Mouse (Mus musculus) megakaryocyte, adult 5-6 weeks (primary cell): ENCODE results near the gene Taf5l. TPM values are rescaled to one million over a fixed set of nuclear protein-coding genes. Genes with fewer than 3 reads are reported as not detected.
A peak's percentile ranks its signal among the peaks of the same experiment; 100 is the strongest.
"Not testable (repeated sequence)": the region's sequence is repeated elsewhere in the genome, so short reads cannot be mapped to it uniquely, and the experiment has no call there.

Experiments used
- ATAC-seq: 2 replicates; pipeline ENCODE4 v1.8.0; 2016; ENCODE audit warnings: mild to moderate bottlenecking, inconsistent platforms; ENCODE audit not compliant: poor library complexity, severe bottlenecking
- total RNA-seq, 2 experiments: library from RNA; stranded (forward) in 1 of 2; stranded (reverse) in 1 of 2; fragments of 153-499, 151-499 nt in 1 of 2; fragments of 221-1000, 200-1000 nt in 1 of 2; gene quantifications; 2 replicates each; pipeline versions ENCODE4 v1.2.3 to v1.2.4; 2015 to 2017

Taf5l gene
- total RNA-seq, 2 experiments from 2014 or later = 14.5 to 19.6 TPM

DNA sequence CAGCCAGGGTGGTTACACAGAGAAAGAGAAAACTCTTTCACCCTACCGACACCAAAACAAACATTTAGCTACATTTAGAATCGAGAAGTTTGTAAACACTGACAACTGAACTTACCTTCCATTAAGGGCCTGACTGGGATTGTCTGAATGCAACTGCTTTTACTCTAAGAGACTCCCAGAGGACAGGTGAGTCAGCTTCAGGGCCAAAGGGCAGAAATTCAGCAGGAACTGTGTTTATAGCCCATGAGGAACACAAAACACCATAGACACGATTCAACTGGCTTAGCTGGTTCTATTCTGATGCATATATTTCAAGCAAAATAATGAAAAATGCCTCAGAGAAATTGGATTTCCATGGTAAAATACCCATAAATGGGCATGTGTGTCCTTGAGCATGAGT is 6.4 kb downstream of the Taf5l start:
- no peak for ATAC-seq

GRCm38 (mm10) chr8:124014299-124014698 is 6.9 kb downstream of the Taf5l start:
- not testable (repeated sequence) for ATAC-seq

DNA sequence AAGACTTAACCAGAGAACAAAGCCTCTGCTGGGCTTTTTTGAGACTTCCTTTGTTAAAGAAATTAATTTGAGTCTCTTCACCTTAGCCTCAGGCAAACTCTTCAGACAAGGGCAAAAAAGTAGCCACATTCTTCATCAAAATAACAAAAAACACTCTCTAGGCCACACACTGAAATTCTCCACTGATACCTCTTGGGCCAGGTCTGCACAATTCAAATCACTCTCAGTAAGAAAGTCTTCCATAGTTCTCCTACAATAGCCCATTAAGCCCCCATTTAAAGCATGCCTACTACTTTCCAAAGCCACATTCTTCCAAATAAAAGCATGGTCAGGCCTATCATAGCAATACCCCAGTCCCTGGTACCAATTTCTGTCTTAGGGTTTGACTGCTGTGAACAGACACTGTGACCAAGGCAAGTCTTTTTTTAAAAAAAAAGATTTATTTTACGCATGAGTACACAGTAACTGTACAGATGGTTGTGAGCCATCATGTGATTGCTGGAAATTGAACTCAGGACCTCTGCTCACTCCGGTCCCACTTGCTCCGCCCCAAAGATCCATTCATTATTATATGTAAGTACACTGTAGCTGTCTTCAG is 9.1 kb downstream of the Taf5l start:
- ATAC-seq = no peak

DNA sequence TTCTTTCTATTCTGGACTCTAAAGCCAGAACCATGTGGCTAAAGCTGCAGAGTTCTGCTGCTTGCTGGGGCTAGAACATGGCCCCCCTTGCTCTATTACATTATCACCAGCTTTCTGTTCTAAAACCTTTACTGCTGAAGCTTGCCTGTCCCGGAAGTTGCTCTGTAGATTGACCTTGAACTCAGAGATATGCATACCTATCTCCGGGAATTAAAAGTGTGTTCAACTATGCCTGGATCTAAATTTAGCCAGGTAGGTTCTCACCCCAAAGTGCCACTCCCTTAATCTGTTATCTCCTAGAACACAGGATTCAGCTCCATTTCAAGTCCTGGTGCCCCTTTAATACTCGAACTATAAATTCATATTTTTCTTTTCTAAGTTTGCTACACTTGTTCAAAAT is 9.6 kb downstream of the Taf5l start:
- no peak for ATAC-seq

DNA sequence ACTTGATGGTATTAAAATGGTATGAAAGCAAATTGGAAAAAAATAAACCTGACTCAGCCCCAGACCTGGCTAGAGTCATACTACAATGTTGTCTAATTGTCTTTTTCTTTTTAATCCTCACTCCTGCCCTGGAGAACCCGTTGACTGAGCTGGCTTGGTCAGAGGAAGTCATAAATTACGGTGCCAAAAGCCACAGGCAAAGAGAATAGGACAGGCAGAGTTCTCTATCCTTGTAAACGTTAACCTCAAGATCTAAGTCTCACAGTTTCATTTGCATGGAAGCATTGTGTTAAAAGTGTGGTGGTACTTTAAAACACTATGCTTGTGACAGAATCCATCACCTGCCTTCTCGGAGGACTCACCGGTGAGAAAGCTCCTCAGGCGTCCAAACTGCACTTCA is 13.4 kb downstream of the Taf5l start:
- no peak for ATAC-seq

DNA sequence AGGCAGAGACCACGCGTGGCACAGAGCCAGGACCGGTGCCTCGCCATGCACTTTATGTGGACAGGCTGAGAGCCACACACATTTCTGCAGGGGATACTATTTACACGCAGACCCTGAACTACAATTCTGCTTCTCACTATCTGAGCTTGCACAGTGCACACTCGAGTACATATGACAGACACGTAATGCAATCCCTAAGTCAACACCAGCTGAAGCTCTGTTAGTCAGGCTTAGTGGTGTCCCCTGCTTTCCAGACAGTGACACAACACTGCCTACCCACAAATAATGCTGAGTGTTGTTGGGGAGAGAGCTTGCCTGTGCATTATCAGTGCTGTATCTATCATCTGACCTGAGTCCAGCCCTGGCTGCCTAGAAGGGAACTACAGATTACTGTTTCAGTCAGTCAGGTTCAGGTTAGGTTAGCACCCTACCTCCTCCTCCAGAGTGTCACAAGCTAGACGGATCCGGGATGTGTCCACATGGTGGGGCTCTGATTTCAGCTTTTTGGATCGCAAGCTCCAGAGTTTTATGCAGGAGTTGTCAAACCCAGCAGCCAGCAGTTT is 18.6 kb downstream of the Taf5l start:
- no peak for ATAC-seq

GRCm38 (mm10) chr8:123999568-123999967 is 21.6 kb downstream of the Taf5l start:
- no peak for ATAC-seq

DNA sequence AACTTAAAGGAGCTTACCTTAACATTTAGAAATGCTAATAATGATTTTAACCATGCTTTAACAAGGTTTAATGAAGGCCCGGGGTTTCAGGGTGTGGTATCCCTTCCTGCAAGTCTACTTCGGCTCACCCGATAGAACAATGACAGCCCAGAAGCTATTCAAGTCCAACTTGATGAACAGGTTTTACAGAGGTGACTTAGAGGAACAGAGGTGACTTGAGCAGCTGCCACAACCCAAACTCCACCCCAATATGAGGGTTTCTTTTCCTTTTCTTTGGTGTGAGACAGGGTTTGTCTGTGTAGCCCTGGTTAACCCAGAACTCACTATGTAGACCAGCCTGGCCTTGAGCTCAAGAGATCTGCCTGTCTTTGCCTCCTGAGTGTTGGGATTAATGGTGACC is 27.2 kb downstream of the Taf5l start:
- ATAC-seq = no peak

- no peak for ATAC-seq
Observed at GRCm38 (mm10) chr8:123993597-123993996, 27.6 kb downstream of the Taf5l start.

- peak; percentile 21; the same call in 1 of the 2 replicates for ATAC-seq
Observed at GRCm38 (mm10) chr8:123992587-123992986, 28.6 kb downstream of the Taf5l start.

GRCm38 (mm10) chr8:123990277-123991049 is 30.7 kb downstream of the Taf5l start:
- ATAC-seq = no peak

GRCm38 (mm10) chr8:123989128-123989527 is 32.1 kb downstream of the Taf5l start:
- no peak for ATAC-seq

GRCm38 (mm10) chr8:123988605-123989038 is 32.6 kb downstream of the Taf5l start:
- ATAC-seq = peak; percentile 51; the same call in 1 of the 2 replicates

GRCm38 (mm10) chr8:123982826-123983400 is 38.3 kb downstream of the Taf5l start, which contains the start of gene Abcb10:
Gene Abcb10, minus strand, starts transcription at chr8:123983122.
- peak; percentile 90 for ATAC-seq

- no peak for ATAC-seq
Observed at GRCm38 (mm10) chr8:123982291-123982793, 38.9 kb downstream of the Taf5l start.

DNA sequence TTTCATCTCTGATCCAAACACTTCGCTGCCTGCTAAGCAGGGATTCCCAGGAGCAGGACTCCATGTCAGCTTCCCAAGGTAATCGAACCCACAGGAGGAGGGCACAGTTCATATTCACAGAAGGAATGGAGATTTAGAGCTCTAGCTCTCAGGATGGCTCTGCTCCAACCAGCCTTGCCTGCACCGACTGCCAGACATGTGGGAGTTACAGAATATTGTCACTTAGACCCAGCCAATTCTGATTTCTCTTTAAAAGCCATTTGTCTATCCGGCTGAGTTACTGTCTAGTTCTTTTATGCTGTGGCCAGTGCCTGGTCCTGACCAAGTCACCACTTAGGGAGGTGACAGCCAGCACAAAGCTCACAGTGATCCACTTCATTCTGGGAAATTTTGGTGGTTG is 39.5 kb downstream of the Taf5l start:
- ATAC-seq = no peak

DNA sequence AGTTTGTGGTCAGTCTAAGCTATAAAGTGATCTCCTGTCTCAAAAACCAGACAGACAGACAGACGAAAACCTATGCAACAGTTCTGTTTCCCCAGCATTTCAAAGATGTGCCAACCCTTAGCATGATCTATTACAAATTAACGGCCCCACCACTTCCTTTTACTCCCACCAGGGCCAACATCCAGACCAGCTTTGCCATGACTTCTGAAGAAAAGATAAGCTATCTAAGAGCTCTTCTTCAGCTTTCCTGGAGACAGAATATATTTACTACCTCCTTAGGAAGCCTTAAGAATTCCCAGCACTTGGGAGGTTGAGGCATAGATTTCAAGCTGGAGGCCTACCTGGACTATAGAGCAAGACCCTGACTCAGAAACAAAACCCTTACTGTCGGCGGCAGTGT is 41.0 kb downstream of the Taf5l start:
- ATAC-seq = no peak

- ATAC-seq = no peak
Observed at GRCm38 (mm10) chr8:123978926-123979325, 42.3 kb downstream of the Taf5l start.

DNA sequence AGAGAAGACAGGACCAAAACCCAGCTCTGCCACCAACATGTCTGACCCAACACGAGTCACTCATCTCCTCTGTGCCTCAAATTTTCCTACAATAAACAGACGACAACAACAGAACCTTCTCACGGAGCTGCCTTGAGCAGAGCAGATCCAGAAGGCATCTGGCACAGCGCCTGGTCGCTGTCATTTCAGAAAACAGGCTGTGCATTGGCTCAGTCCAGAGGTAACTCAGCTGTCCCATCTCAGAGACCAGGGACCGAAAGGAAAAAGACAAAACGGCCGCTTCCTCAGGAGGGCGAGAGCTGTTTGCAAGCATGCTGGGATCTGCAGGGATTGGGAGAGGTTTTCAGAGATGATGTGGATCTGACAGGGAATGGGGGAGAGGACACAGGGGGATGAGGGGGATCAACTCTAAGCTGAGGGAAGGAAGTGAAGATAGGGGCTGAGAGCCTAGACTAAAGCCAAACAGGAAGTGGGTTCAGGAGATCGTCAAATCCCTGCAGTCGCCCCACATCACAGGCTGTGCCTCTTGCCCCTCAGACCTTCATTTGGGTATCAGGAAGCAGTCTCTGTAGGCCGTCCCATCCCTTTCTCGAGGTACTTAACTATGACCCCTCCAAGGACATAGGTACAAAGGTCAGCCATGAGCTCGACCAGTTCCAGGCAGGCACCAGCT is 42.9 kb downstream of the Taf5l start:
- ATAC-seq = no peak

DNA sequence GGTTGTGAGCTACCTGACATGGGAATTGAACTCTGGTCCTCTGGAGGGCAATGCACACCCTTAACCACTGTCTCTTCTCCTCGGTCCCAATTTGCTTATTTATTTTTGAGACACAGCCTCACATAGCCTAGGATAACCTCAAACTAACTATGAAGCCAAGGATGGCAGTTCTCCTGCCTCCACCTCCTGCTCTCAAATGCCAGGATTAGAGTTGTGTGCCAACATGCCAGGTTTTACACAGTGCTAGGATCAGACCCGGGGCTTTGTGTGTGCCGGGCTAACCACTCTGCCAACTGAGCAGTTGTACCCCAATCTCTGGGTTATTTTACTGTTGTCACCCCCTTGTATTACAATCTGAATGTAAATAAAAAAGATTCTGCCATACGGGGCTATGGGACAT is 43.7 kb downstream of the Taf5l start:
- no peak for ATAC-seq

DNA sequence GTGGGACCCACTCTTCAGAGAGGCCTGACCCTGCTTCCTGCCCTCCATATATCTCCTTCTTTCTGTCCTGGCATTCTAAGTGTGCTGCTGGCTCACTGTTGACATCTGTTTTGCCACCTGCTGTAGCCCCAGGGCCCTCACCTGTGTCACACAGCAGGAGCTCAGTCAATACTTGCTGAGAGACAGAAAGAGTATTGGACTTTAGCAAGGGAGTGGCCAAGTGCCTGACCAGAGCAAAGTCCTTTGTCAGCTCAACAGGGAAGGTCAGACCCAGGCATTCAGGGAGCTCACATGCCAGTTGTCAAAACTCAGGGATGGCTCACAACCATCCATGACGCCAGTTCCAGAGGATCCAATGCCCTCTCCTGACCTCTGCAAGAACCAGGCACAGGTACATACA is 47.7 kb downstream of the Taf5l start:
- ATAC-seq = no peak
